Mouse (Mus musculus) adrenal gland (tissue): ENCODE results near the gene Drosha.
"Not testable (repeated sequence)": the region's sequence is repeated elsewhere in the genome, so short reads cannot be mapped to it uniquely, and the experiment has no call there.

Experiments
- intact Hi-C: fragments of 180-260 bp; cut with DNase I; formaldehyde crosslinking; loops from one replicate; pipeline ENCODE4 v1.15.1; 2025

The Drosha gene

GRCm38 (mm10) chr15:12879937-12880336 is 55.3 kb downstream of the Drosha start:
- intact Hi-C loops = no loop called here

GRCm38 (mm10) chr15:12884855-12885254 is 60.2 kb downstream of the Drosha start:
- intact Hi-C loops = no loop called here

GRCm38 (mm10) chr15:12885361-12885760 is 60.7 kb downstream of the Drosha start:
- intact Hi-C loops = no loop called here

GRCm38 (mm10) chr15:12887206-12887605 is 62.6 kb downstream of the Drosha start:
- intact Hi-C loops = no loop called here

- intact Hi-C loops = no loop called here
Measured at GRCm38 (mm10) chr15:12888312-12888711, 63.7 kb downstream of the Drosha start.

- intact Hi-C loops = no loop called here
Measured at GRCm38 (mm10) chr15:12889909-12890308, 65.3 kb downstream of the Drosha start.

- intact Hi-C loops = no loop called here
Measured at GRCm38 (mm10) chr15:12895426-12895825, 70.8 kb downstream of the Drosha start.

- intact Hi-C loops = no loop called here
Measured at GRCm38 (mm10) chr15:12896022-12897009, 71.7 kb downstream of the Drosha start.

- intact Hi-C loops = no loop called here
Measured at GRCm38 (mm10) chr15:12897831-12898230, 73.2 kb downstream of the Drosha start.

- intact Hi-C loops = no loop called here
Measured at GRCm38 (mm10) chr15:12900428-12901196, 76.0 kb downstream of the Drosha start.

- intact Hi-C loops = no loop called here
Measured at GRCm38 (mm10) chr15:12901197-12901570, 76.6 kb downstream of the Drosha start.

- intact Hi-C loops = no loop called here
Measured at GRCm38 (mm10) chr15:12904442-12904841, 79.8 kb downstream of the Drosha start.

GRCm38 (mm10) chr15:12907962-12908719 is 83.5 kb downstream of the Drosha start:
- intact Hi-C loops = no loop called here

- intact Hi-C loops = no loop called here
Measured at GRCm38 (mm10) chr15:12908720-12909028, 84.1 kb downstream of the Drosha start.

- intact Hi-C loops = no loop called here
Measured at GRCm38 (mm10) chr15:12909171-12909570, 84.6 kb downstream of the Drosha start.

GRCm38 (mm10) chr15:12911082-12911481 is 86.5 kb downstream of the Drosha start:
- intact Hi-C loops = no loop called here

- intact Hi-C loops = no loop called here
Measured at GRCm38 (mm10) chr15:12916314-12916815, 91.8 kb downstream of the Drosha start.

- intact Hi-C loops = not testable (repeated sequence)
Measured at GRCm38 (mm10) chr15:12919326-12919966, 94.8 kb downstream of the Drosha start.

GRCm38 (mm10) chr15:12919967-12920870 is 95.6 kb downstream of the Drosha start:
- intact Hi-C loops = no loop called here

- intact Hi-C loops = no loop called here
Measured at GRCm38 (mm10) chr15:12921901-12922300, 97.3 kb downstream of the Drosha start.
